Mouse (Mus musculus): ENCODE data around the gene Efemp2.
A peak's percentile ranks its signal among the peaks of the same experiment; 100 is the strongest.

Gene Efemp2

DNA sequence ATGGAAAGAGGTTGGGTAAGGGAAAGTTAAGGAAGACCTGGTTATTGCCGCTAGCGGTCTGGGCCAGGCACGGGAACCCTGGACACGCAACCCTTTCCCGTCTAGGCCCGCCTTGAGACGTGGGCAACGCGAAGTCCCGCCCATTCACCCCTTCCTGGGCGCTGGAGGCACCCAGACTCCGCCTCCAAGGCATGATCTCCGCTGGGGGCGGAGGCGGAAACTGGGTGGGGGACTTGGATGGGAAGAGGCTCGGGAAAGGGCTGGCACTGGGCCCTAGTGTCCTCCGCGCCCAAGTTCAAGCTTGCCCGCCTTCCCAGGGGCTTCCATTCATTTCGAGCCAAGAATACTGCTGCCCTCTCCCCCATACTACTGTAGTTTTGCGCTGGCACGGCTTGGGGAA, at the start of gene Efemp2:
Gene Efemp2, plus strand, starts transcription at position 235 of the 400 bp plus-strand sequence.
- DNase-seq (ENCODE audit: low read depth, low spot score), result peak; percentile 80

GRCm38 (mm10) chr19:5424092-5424781, 49.5 kb upstream of the Efemp2 start:
- no peak for DNase-seq (ENCODE audit: low read depth, low spot score)

- DNase-seq (ENCODE audit: low read depth, low spot score), result peak; percentile 98
These were observed 48.7 kb upstream of the Efemp2 start, which contains the start of the genes Drap1 and AI837181 for GRCm38 (mm10) chr19:5424782-5425741. Gene Drap1 (minus strand): TSS chr19:5424979. Gene AI837181 (plus strand): TSS chr19:5425144.

DNA sequence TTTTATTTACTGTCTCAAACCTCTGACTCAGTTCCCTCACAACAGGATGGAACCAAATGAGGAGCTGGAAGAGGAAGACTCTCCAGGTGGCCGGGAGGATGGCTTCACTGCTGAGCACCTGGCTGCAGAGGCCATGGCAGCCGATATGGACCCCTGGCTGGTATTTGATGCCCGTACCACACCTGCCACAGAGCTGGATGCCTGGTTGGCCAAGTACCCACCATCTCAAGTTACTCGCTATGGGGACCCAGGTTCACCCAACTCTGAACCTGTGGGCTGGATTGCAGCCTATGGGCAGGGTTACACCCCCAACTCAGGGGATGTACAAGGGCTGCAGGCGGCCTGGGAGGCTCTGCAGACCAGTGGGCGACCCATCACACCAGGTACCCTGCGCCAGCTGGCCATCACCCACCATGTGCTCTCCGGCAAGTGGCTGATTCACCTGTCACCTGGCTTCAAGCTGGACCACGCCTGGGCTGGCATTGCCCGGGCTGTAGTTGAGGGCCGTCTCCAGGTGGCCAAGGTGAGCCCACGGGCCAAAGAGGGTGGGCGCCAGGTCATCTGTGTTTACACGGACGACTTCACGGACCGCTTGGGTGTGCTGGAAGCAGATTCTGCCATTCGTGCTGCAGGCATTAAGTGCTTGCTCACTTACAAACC, 47.7 kb upstream of the Efemp2 start:
- no peak for DNase-seq (ENCODE audit: low read depth, low spot score)

- no peak for DNase-seq (ENCODE audit: low read depth, low spot score)
These were observed 47.0 kb upstream of the Efemp2 start for GRCm38 (mm10) chr19:5426640-5427290.

DNA sequence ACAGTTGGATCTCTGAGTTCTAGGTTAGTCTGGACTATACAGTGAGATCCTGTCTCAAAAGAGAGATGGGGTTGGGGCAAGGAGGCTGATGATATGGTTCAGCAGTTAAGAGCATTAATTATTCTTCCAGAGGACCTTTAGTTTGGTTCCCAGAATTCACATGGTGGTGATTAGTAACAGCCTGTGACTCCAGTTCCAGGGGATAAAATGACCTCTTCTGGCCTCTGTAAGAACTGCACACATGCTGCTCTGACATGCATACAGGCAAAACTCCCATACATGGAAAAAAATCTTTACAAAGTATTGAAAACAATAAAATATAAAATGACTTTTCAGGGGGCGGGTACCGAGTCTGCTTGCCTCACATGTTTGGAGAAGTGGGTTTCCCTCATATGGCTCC, 45.7 kb upstream of the Efemp2 start:
- DNase-seq (ENCODE audit: low read depth, low spot score), result no peak

DNA sequence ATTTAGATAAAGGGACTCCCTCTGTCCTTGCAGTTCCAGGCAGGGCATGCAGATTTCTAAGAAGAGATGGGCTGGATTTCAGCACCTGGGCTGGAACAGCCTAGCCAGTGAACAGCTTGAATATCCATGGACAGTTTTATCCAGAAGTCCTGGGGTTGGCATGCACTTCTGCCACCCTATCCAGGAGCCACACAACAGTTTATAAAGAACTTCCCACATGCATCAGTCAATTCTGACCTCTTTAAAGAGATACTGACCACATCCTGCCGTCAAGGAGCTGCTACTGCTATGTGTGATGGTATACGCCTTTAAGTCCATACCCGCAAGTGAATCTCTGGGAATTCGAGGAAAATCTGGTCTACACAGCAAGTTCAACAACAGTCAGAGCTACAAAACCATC, 44.5 kb upstream of the Efemp2 start:
- no peak for DNase-seq (ENCODE audit: low read depth, low spot score)

DNA sequence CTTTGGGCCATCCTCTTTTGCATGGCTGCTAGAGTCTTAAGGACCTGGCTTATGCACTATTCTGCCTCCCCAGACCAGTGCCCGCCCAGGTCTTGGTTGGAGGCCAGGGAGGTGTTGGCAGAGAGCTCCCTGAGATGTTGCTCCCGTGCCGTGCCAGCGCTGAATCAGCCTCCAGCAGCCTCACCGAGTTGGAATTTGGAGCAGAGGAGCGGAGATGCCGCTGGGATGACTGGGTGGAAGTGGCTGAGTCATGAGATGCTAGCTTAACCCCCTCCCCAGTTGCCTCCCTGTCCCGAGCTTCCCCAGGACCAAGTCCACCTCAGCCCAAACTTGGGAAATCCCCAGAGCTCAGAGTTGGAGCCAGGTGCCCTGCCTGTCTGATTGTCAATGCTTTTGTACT, 43.9 kb upstream of the Efemp2 start:
- no peak for DNase-seq (ENCODE audit: low read depth, low spot score)

DNA sequence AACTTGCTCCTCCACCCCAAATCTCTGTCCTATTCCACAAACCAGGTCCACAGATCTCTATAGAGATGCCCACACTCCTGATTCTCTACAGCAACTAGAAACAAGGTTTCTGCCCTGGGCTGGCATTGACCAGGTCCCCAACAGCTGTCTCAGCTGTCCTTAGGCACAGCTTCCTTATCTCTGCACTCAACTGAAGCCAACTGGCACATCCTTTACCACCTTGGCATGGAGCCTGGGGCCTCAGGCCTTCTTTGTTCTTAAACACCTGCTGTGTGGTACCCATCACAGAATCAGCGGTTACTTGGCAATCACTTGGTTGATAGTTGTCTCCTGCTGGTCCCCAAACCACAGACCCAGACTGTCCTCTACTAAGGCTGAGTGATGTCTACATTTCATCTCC, 43.3 kb upstream of the Efemp2 start:
- no peak for DNase-seq (ENCODE audit: low read depth, low spot score)

- no peak for DNase-seq (ENCODE audit: low read depth, low spot score)
These were observed 41.8 kb upstream of the Efemp2 start for GRCm38 (mm10) chr19:5431911-5432464.

DNA sequence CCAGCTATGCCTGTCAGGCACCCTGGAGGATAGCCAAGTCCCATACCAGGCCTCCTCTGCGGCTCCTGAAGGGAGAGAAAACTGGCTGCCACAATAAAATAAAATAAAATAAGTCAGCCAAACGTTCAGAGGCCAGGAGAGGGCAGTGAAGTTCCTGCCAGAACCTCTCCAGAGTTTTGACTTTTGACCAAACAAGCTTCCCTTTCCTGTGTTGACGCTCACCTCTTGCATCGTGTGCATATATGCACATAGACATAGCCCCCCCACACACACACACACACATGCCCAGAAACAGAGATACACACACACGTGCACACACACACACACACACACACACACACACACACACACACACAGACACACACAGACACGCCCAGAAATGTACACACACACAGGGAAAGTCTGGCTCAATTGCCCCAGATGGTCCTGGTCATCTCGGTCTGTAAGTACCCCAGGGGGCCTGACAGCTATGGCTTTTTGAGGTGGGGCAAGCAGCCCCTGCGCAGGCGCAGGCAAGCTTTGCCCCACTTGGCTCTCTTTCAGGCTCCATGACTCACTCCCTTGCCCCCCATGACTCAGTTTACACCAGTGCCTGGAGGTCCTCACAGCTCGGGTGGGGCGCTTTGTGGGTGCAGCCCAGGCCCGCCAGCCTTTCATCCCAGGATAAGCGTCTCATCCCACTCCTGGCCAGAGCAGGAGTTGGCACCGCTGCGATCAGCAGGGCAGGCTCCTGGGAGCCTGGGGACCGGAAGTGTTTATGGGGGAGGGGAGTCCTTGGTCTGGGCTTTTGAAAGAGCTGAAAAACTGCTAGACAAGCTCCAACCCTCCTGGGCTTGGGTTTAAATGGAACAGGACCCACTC, 40.5 kb upstream of the Efemp2 start:
- no peak for DNase-seq (ENCODE audit: low read depth, low spot score)

- DNase-seq (ENCODE audit: low read depth, low spot score), result no peak
These were observed 39.8 kb upstream of the Efemp2 start for GRCm38 (mm10) chr19:5433951-5434350.

- DNase-seq (ENCODE audit: low read depth, low spot score), result no peak
These were observed 29.3 kb upstream of the Efemp2 start for GRCm38 (mm10) chr19:5444371-5444908.

GRCm38 (mm10) chr19:5444954-5445353, 28.8 kb upstream of the Efemp2 start:
- DNase-seq (ENCODE audit: low read depth, low spot score), result no peak

GRCm38 (mm10) chr19:5445747-5446146, 28.0 kb upstream of the Efemp2 start:
- no peak for DNase-seq (ENCODE audit: low read depth, low spot score)

DNA sequence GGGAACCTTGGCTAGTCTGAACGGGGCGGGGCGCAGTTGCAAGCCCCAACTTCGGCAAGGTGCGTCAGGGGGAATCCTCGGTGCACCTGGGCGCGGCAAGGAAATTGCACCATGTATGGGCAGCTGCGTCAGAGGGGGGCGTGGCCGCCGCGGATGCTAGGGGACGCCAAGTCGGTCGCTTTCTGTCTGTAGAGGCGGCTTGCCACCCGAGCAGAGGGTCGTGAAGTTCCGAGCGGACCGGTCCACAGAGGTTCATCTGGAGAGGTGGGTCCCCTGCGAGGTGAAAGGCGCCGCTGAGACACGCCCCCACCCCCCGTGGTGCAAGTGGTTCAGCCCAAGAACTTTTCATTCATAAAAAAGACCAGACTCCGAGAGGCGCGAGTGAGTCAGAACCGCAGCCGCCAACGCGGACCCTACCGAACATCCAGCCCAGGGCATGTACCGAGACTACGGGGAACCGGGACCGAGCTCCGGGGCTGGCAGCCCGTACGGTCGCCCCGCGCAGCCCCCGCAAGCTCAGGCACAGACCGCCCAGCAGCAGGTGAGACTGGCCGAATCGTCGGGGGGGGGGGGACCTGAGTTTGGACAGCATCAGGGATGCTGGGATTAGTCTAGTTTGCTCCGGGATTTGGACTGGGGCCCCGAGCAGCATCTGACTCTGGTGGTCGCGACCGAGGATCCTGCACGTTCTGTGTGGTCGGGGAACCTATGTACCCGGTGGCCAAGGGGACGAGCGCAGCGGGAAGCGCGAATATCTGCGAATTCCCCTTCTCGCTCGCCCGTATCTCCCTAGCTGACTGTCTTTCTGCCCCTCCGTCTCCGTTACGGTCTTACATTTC, 26.0 kb upstream of the Efemp2 start, which contains the start of gene Fosl1:
Gene Fosl1, plus strand, starts transcription at position 33 of the 839 bp plus-strand sequence.
- DNase-seq (ENCODE audit: low read depth, low spot score), result no peak

DNA sequence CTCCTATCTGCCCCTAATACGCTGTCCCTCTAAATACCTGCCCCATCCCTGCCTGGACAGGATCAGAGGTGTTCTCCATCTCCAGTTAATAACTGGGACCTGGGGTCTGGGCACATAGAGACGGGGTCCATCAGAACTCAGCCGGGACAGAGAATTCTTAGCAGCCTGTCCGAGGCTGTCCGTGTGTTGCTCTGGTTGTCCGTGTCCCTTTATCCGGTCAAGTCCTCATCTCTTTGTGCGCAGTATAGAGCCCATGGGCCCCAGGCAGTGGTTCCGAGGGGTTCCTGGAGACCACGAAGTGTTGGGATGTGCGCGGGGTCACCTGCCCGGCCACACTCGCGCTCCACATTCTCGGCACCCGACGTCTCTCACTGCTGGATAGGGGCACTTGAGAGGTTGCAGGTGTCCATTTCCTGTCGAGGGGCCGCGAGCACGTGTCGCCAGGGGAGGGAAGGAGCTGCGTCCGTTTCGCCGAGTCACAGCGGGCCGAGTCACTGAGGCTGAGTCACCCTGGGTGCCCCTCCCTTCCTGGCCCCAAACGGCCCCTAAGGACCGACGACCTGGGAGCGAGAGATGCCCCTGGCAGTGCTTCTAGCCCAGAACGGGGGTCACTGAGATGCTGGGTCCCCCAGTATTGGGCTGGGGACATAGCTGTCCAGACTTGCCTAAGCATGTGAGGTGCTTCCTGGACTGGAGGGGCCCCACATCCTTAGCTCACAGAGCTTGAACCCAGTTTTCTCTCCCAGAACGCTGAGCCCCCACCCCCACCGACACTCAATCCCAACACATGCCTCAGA, 25.2 kb upstream of the Efemp2 start:
- DNase-seq (ENCODE audit: low read depth, low spot score), result no peak

GRCm38 (mm10) chr19:5449673-5450072, 24.1 kb upstream of the Efemp2 start:
- DNase-seq (ENCODE audit: low read depth, low spot score), result no peak
